Mouse (Mus musculus): ENCODE measurements at regions not wholly inside any gene's neighbourhood (a gene's known extent, or its start where the extent isn't known, plus 50 kb on each side); places are given as distances from the start of the nearest gene placed in this dataset.

DNA sequence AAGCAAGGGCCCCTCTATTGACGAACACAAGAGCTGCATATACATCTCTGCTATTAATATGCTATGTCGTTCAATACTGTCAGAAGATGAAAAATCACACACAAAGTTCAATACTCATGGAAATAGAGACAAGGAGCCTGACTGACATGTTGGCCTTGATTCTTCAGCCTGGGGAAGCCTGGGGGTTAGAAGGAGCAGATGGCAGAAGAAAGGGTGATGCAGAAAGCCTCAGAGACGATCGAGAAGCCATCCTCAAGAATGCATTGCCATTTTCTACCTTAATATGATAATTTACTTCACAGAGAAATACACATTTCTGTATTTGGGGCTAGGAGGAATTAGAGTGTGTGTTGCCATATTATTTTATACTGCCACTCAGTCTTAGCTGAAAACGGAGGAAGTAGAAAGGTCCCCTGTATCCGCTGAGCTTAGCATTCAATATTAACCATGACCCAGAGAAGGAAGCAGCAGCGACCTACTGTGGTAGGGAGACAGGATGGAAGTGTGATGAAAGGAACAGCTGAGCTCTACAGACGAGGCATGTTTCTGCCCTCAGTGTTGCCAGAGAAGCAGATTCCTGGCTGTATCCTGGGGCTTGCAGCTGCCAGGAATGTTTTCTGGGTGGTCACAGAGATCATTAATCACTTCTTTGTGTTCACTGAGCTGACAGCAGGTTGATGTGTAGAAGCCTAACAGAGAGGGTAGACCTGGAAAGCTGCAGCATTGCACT is 105.2 kb downstream of the Lrig3 start:
- WGBS, result 50% methylated on average over 8 of the region's 8 CpGs
- Histone ChIP-seq H3K9ac (no peak overlapping the region), H3K36me3 (no peaks in the 10 kb centered on the region), H3K4me1 (peaks cover 12% of the 10 kb centered on the region; the same call in 1 of the 2 replicates), H3K4me2 (no peak overlapping the region), H3K27ac (no peak overlapping the region), H3K9me3 (no peaks in the 10 kb centered on the region), H3K27me3 (no peaks in the 10 kb centered on the region), H3K4me3 (no peak overlapping the region)
- no peak for ATAC-seq (ENCODE audit: insufficient number of reproducible peaks, insufficient read depth, low FRiP score, low TSS enrichment, low read depth)

GRCm38 (mm10) chr10:126071714-126072057 is 105.7 kb downstream of the Lrig3 start:
- no peaks in the 10 kb centered on the region for H3K27me3 ChIP-seq
- ATAC-seq (ENCODE audit: insufficient number of reproducible peaks, insufficient read depth, low FRiP score, low TSS enrichment, low read depth), result no peak
- H3K27ac ChIP-seq, result no peak overlapping the region

GRCm38 (mm10) chr10:126077313-126077966 is 111.5 kb downstream of the Lrig3 start:
- Histone ChIP-seq H3K27ac (no peak overlapping the region), H3K4me2 (no peak overlapping the region), H3K36me3 (no peaks in the 10 kb centered on the region), H3K4me1 (peaks cover under 1% of the 10 kb centered on the region; the same call in 1 of the 2 replicates), H3K4me3 (no peak overlapping the region), H3K9ac (no peak overlapping the region), H3K9me3 (no peaks in the 10 kb centered on the region), H3K27me3 (no peaks in the 10 kb centered on the region)
- ATAC-seq (ENCODE audit: insufficient number of reproducible peaks, insufficient read depth, low FRiP score, low TSS enrichment, low read depth), result no peak
- WGBS, result 85% methylated on average over 1 of the region's 1 CpGs

More at GRCm38 (mm10) chr10:126071714-126072057, 105.7 kb downstream of the Lrig3 start:
- no peak overlapping the region for H3K4me2 ChIP-seq
- H3K4me3 ChIP-seq, result no peak overlapping the region
- 77% methylated on average over 3 of the region's 3 CpGs for WGBS
- H3K9ac ChIP-seq, result no peak overlapping the region
- peaks cover 12% of the 10 kb centered on the region; the same call in 1 of the 2 replicates for H3K4me1 ChIP-seq
- H3K36me3 ChIP-seq, result no peaks in the 10 kb centered on the region
- no peaks in the 10 kb centered on the region for H3K9me3 ChIP-seq

GRCm38 (mm10) chr10:126082576-126082975 is 116.6 kb downstream of the Lrig3 start:
- Histone ChIP-seq H3K27me3 (no peaks in the 10 kb centered on the region), H3K4me2 (peak overlapping the region; percentile 29), H3K4me3 (no peak overlapping the region), H3K36me3 (no peaks in the 10 kb centered on the region), H3K9ac (no peak overlapping the region), H3K9me3 (no peaks in the 10 kb centered on the region), H3K4me1 (peaks cover 3% of the 10 kb centered on the region; the same call in 1 of the 2 replicates), H3K27ac (peak overlapping the region; percentile 62)
- WGBS, result 41% methylated on average over 11 of the region's 11 CpGs
- no peak for ATAC-seq (ENCODE audit: insufficient number of reproducible peaks, insufficient read depth, low FRiP score, low TSS enrichment, low read depth)

DNA sequence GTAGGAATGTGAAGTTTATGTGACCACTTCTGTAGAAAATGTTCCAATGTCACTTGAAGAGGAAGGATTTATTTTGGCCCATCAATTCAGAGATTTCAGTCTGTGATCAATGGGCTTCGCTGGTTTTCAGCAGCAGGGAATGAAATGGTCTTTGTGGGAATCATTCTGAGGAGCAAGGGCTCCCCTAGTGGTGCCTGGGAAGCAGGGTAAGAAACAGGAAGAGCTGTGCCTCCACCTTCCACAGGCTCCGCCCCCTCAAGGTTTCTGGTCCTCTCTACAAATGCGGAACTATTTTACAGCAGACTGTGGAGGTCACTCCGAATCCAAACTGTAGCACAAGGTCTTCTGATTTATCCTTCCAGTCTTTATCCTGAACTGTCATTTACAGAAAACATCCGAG is 120.7 kb downstream of the Lrig3 start:
- 85% methylated on average over 5 of the region's 5 CpGs for WGBS
- H3K4me2 ChIP-seq, result no peak overlapping the region
- ATAC-seq (ENCODE audit: insufficient number of reproducible peaks, insufficient read depth, low FRiP score, low TSS enrichment, low read depth), result no peak
- no peaks in the 10 kb centered on the region for H3K9me3 ChIP-seq
- no peaks in the 10 kb centered on the region for H3K27me3 ChIP-seq
- H3K4me3 ChIP-seq, result no peak overlapping the region
- H3K36me3 ChIP-seq, result no peaks in the 10 kb centered on the region
- H3K27ac ChIP-seq, result no peak overlapping the region
- H3K4me1 ChIP-seq, result peaks cover 3% of the 10 kb centered on the region; the same call in 1 of the 2 replicates
- H3K9ac ChIP-seq, result no peak overlapping the region

- Histone ChIP-seq H3K27ac (no peak overlapping the region), H3K4me1 (peaks cover 5% of the 10 kb centered on the region; the same call in 1 of the 2 replicates), H3K4me2 (peak overlapping the region; percentile 1; the same call in 1 of the 2 replicates), H3K9me3 (no peaks in the 10 kb centered on the region), H3K36me3 (no peaks in the 10 kb centered on the region), H3K27me3 (no peaks in the 10 kb centered on the region), H3K4me3 (no peak overlapping the region), H3K9ac (no peak overlapping the region)
- ATAC-seq (ENCODE audit: insufficient number of reproducible peaks, insufficient read depth, low FRiP score, low TSS enrichment, low read depth), result no peak
- WGBS, result 59% methylated on average over 16 of the region's 16 CpGs
Measured at GRCm38 (mm10) chr10:126094238-126094880, 128.4 kb downstream of the Lrig3 start.

- Histone ChIP-seq H3K9me3 (no peaks in the 10 kb centered on the region), H3K4me3 (no peak overlapping the region), H3K9ac (no peak overlapping the region), H3K4me1 (peaks cover 5% of the 10 kb centered on the region; the same call in 1 of the 2 replicates), H3K27ac (no peak overlapping the region), H3K27me3 (no peaks in the 10 kb centered on the region), H3K4me2 (no peak overlapping the region), H3K36me3 (no peaks in the 10 kb centered on the region)
- ATAC-seq (ENCODE audit: insufficient number of reproducible peaks, insufficient read depth, low FRiP score, low TSS enrichment, low read depth), result no peak
- WGBS, result 85% methylated on average over 10 of the region's 10 CpGs
Measured at GRCm38 (mm10) chr10:126097896-126098295, 131.9 kb downstream of the Lrig3 start.

GRCm38 (mm10) chr10:126102876-126103275 is 136.9 kb downstream of the Lrig3 start:
- no peak for ATAC-seq (ENCODE audit: insufficient number of reproducible peaks, insufficient read depth, low FRiP score, low TSS enrichment, low read depth)
- Histone ChIP-seq H3K4me3 (no peak overlapping the region), H3K36me3 (no peaks in the 10 kb centered on the region), H3K4me2 (no peak overlapping the region), H3K4me1 (no peaks in the 10 kb centered on the region), H3K9me3 (no peaks in the 10 kb centered on the region), H3K27me3 (no peaks in the 10 kb centered on the region; the same call in 1 of the 2 replicates), H3K9ac (no peak overlapping the region), H3K27ac (no peak overlapping the region)
- 84% methylated on average over 15 of the region's 15 CpGs for WGBS

DNA sequence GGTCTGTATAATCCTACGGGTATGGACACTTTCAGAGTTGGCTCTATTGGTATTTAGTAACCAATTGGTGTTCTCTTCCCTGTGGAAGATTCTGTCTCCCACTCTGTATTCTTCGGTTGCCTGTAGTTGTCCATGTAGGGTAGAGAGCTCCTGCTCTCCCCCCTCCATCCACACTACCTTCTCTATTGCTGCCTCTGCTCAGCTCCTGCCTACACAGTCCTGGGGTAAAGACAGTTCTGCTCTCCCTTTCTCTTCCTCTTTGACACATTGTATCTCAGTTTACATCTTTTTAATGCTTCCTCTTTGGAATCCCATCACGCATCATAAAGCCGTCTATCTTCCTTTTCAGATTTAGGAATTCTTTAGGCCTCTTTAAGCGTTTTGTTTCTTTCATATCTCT is 147.1 kb downstream of the Lrig3 start:
- 89% methylated on average over 5 of the region's 5 CpGs for WGBS

DNA sequence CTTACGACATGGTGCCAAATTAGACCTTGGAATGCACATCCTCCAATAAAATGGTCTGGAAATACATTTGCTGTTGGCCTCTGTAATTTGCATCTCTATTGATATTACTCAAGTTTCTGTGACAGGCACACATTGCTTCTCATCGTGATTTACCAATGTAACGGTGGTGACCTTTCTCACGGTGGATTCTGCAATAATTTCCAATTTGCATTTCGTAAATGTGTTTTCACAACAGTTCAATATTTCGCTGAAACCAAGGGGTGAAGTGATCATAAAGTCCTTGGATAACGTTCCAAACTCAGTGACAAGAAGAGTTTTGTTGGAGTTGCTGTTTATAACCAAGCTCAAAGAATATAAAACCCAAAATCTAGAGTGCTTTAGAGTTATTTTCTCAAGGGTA is 149.4 kb downstream of the Lrig3 start:
- ATAC-seq (ENCODE audit: insufficient number of reproducible peaks, insufficient read depth, low FRiP score, low TSS enrichment, low read depth), result no peak
- WGBS, result 87% methylated on average over 7 of the region's 7 CpGs
- Histone ChIP-seq H3K9ac (no peak overlapping the region), H3K9me3 (no peaks in the 10 kb centered on the region), H3K4me3 (no peak overlapping the region), H3K4me1 (no peaks in the 10 kb centered on the region), H3K27ac (no peak overlapping the region), H3K36me3 (no peaks in the 10 kb centered on the region), H3K4me2 (no peak overlapping the region), H3K27me3 (no peaks in the 10 kb centered on the region)

More for the DNA sequence above, 147.1 kb downstream of the Lrig3 start:
- H3K36me3 ChIP-seq, result no peaks in the 10 kb centered on the region
- H3K27ac ChIP-seq, result no peak overlapping the region
- ATAC-seq (ENCODE audit: insufficient number of reproducible peaks, insufficient read depth, low FRiP score, low TSS enrichment, low read depth), result no peak
- no peaks in the 10 kb centered on the region for H3K9me3 ChIP-seq
- no peaks in the 10 kb centered on the region for H3K4me1 ChIP-seq
- H3K27me3 ChIP-seq, result no peaks in the 10 kb centered on the region
- H3K4me2 ChIP-seq, result no peak overlapping the region
- no peak overlapping the region for H3K4me3 ChIP-seq
- no peak overlapping the region for H3K9ac ChIP-seq

DNA sequence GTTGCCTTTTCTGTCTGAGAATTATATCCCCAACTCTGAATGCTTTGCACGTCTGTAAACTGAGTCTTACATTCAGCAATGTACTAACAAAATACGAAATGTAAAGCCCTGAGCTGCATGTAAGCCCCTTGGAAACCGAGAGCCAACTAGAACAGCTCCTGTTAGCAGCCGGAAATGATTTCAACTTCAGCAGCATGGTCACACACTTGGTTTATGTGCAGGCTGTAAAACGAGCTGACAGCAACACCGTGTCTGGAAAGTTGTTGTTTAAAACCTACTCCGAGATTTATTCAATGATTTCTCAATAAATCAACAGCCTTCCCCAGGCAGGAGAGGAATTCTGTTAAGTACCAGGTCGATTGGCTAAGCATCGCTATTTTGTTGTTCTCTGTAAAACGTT is 155.7 kb downstream of the Lrig3 start:
- Histone ChIP-seq H3K9ac (no peak overlapping the region), H3K27me3 (no peaks in the 10 kb centered on the region), H3K4me2 (no peak overlapping the region), H3K4me3 (no peak overlapping the region), H3K36me3 (no peaks in the 10 kb centered on the region), H3K27ac (no peak overlapping the region), H3K4me1 (no peaks in the 10 kb centered on the region), H3K9me3 (no peaks in the 10 kb centered on the region)
- no peak for ATAC-seq (ENCODE audit: insufficient number of reproducible peaks, insufficient read depth, low FRiP score, low TSS enrichment, low read depth)
- 74% methylated on average over 10 of the region's 10 CpGs for WGBS

DNA sequence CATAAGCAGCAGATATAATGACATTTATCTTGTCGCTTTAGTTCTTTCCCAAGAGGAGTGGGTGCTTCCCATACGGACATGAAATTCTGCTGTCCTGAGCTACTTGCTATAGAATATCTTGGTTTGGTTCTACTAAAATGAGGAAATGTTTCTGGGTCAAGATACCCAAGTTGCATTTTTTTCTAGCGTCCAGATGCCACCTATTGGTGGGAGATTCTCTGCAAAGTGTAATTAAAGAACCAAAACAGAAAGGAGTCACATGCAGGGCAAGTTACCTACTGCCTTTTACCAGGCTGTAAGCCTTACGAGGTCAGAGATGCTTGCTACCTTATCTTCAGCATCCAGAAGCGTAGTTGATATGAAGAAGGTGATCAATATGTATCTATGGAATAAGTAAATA is 156.5 kb downstream of the Lrig3 start:
- no peaks in the 10 kb centered on the region for H3K27me3 ChIP-seq
- no peaks in the 10 kb centered on the region for H3K4me1 ChIP-seq
- no peak for ATAC-seq (ENCODE audit: insufficient number of reproducible peaks, insufficient read depth, low FRiP score, low TSS enrichment, low read depth)
- H3K9ac ChIP-seq, result no peak overlapping the region
- H3K36me3 ChIP-seq, result no peaks in the 10 kb centered on the region
- no peak overlapping the region for H3K4me3 ChIP-seq
- H3K4me2 ChIP-seq, result no peak overlapping the region
- WGBS, result 78% methylated on average over 5 of the region's 5 CpGs
- no peaks in the 10 kb centered on the region for H3K9me3 ChIP-seq
- no peak overlapping the region for H3K27ac ChIP-seq

Measured in embryonic facial prominence, embryonic 13.5 days (tissue).